Mouse (Mus musculus): ENCODE results near the gene Mgll.

The Mgll gene

GRCm38 (mm10) chr6:88724313-88725195 is at the start of gene Mgll:
Mgll (plus strand) TSS chr6:88724412.
- DNase-seq (ENCODE audit: low read depth) = peak; percentile 41

GRCm38 (mm10) chr6:88675815-88676214 is 48.4 kb upstream of the Mgll start:
- DNase-seq (ENCODE audit: low read depth) = no peak

- DNase-seq (ENCODE audit: low read depth) = no peak
Measured at GRCm38 (mm10) chr6:88676753-88677736, 47.2 kb upstream of the Mgll start.

GRCm38 (mm10) chr6:88677738-88678137 is 46.5 kb upstream of the Mgll start:
- no peak for DNase-seq (ENCODE audit: low read depth)

- no peak for DNase-seq (ENCODE audit: low read depth)
Measured at GRCm38 (mm10) chr6:88681026-88681425, 43.2 kb upstream of the Mgll start.

GRCm38 (mm10) chr6:88683380-88684053 is 40.7 kb upstream of the Mgll start:
- no peak for DNase-seq (ENCODE audit: low read depth)

GRCm38 (mm10) chr6:88688171-88688570 is 36.0 kb upstream of the Mgll start:
- DNase-seq (ENCODE audit: low read depth) = no peak

GRCm38 (mm10) chr6:88688712-88689111 is 35.5 kb upstream of the Mgll start:
- DNase-seq (ENCODE audit: low read depth) = no peak

GRCm38 (mm10) chr6:88690211-88690610 is 34.0 kb upstream of the Mgll start:
- DNase-seq (ENCODE audit: low read depth) = no peak

- no peak for DNase-seq (ENCODE audit: low read depth)
Measured at GRCm38 (mm10) chr6:88691361-88691760, 32.9 kb upstream of the Mgll start.

GRCm38 (mm10) chr6:88702887-88703286 is 21.3 kb upstream of the Mgll start:
- no peak for DNase-seq (ENCODE audit: low read depth)

- DNase-seq (ENCODE audit: low read depth) = no peak
Measured at GRCm38 (mm10) chr6:88703731-88704130, 20.5 kb upstream of the Mgll start.

GRCm38 (mm10) chr6:88708401-88709278 is 15.6 kb upstream of the Mgll start:
- no peak for DNase-seq (ENCODE audit: low read depth)

GRCm38 (mm10) chr6:88709279-88709575 is 15.0 kb upstream of the Mgll start:
- DNase-seq (ENCODE audit: low read depth) = no peak

GRCm38 (mm10) chr6:88711313-88711712 is 12.9 kb upstream of the Mgll start:
- DNase-seq (ENCODE audit: low read depth) = no peak

GRCm38 (mm10) chr6:88712083-88712482 is 12.1 kb upstream of the Mgll start:
- DNase-seq (ENCODE audit: low read depth) = no peak

- DNase-seq (ENCODE audit: low read depth) = no peak
Measured at GRCm38 (mm10) chr6:88713320-88713719, 10.9 kb upstream of the Mgll start.

- DNase-seq (ENCODE audit: low read depth) = no peak
Measured at GRCm38 (mm10) chr6:88714200-88714674, 10.0 kb upstream of the Mgll start.

GRCm38 (mm10) chr6:88715378-88715781 is 8.8 kb upstream of the Mgll start:
- DNase-seq (ENCODE audit: low read depth) = no peak

GRCm38 (mm10) chr6:88715966-88716365 is 8.2 kb upstream of the Mgll start:
- no peak for DNase-seq (ENCODE audit: low read depth)
